Mouse (Mus musculus): ENCODE measurements around the gene Ubr1.
"Not testable (repeated sequence)": the region's sequence is repeated elsewhere in the genome, so short reads cannot be mapped to it uniquely, and the experiment has no call there.

Ubr1 gene

DNA sequence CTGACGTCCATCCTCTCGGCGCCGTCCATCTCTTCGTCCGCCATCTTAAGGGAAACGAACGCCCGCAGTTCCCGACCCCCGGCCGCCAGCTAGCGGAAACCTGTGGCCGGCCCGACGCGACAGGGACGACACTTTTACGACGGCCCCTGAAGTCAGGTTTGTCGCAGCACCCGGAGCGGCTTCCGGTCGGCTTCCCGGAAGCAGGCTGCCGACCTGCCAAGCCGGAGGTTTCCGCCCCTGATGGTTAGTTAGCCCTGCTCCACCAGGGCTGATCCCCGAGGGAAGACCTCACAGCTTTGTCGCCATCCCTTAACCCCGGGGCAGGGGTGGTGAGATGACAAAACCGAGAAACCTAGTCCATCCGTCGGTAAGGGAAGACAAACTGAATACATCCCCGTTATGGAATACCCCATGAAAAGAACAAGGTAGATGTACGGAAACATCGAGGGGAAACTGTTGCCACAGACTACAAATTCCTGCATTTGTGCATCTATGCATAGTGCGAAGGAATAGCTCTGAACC, at the start of gene Ubr1:
Gene Ubr1 (minus strand): TSS at position 157 of the 522 bp plus-strand sequence.
- in situ Hi-C loops (cut with MboI, MseI), result loop anchor here (10.0 kb wide), 1 partner anchor 566 kb away; the partner anchor contains the start of genes Ganc and Tmem87a

DNA sequence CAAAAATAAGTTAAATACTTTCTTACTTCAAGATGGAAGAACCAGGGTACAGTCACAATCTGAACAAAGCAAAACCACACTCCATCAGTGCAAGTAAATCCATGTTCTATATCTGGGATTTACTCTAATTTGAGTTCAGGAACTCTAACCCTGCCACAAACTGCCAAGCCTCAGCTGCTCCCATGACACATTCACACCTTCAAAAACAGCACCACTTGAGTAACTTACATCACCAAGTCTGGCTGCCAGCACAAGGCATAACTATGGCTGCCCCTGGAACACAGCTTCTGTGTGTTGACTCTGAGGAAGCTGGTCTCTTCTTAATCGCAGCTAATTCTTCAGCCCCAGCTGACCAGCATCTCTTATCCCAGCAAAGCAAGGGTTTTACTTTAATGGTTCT, 46.6 kb upstream of the Ubr1 start:
- in situ Hi-C loops (cut with MboI, MseI), result no loop called here

DNA sequence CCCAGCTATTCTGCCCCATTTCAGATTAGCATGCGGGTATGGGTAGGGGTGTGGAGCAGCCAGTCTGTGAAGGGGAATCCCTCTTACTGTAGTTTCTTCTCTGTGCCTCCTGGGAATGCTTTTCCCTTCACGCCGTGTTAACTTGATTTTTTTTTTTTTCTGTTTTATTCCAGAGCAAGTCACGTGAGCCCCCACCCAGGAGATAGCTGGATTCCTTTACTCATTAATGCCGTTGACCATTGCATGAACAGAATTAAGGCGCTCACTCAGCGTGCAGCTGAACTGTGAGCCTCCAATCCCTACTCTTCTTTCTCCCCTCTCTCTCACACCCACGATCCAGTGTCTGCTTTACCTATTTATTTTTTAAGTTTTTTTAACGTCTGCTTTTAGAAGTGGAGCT, 45.7 kb upstream of the Ubr1 start:
- in situ Hi-C loops (cut with MboI, MseI), result no loop called here

- in situ Hi-C loops (cut with MboI, MseI), result no loop called here
Measured at GRCm38 (mm10) chr2:121015507-121015906, 45.0 kb upstream of the Ubr1 start.

- in situ Hi-C loops (cut with MboI, MseI), result no loop called here
Measured at GRCm38 (mm10) chr2:121012676-121013075, 42.2 kb upstream of the Ubr1 start.

GRCm38 (mm10) chr2:121009071-121009677, 38.7 kb upstream of the Ubr1 start:
- in situ Hi-C loops (cut with MboI, MseI), result no loop called here

DNA sequence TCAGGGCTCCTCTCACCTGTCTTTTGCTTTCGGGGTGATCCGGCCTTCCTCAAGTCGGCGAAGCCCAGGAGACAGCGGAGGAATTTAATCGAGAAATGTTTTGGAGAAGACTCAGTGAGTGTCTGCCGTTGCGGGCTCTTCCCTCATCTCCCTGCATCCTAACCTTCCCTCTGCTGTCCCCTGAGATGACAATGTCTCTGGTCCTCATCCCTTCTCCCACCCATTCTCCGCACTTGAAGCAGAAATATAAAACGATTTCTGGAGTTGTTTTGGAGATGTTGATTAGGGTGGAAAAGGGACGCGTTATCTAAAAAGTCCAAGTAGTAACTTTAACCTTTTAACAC, 38.1 kb upstream of the Ubr1 start:
- in situ Hi-C loops (cut with MboI, MseI), result no loop called here

DNA sequence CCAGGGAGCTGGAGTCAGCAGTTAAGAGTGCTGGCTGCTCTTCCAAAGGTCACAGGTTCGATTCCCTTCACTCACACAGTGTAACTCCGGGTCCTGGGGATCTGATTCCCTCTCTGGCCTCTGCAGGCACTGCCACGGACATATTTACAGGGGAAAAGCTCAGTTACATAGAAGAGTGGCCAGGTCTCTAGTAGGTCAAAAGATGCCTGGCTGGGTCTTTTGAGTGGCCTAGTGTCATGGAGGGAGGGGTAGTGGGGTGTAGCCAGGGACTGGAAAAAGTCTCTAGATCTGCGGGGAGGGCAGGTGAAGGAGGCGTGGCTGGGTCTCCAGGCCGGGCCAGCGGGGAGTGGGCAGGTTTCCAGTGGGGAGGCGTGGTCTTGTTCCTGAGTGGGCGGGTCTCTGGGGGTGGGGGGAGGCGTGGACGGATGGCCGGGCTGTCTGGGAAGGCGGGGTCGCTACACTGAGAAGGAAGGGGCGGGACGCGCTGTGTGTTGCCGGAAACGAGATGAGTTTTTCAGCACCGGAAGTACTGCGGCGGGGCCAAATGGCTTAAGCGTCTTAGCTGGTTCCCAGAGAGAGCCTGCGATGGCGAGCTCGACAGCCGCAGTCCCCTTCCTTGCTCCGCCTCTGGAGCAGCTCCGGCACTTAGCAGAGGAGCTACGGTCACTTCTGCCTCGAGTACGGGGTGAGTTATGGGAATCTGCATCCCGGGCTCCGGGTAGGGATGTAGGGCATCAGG, 37.6 kb upstream of the Ubr1 start, which contains the start of gene Ccndbp1:
Gene Ccndbp1 (plus strand): TSS at position 479 of the 739 bp plus-strand sequence.
- in situ Hi-C loops (cut with MboI, MseI), result no loop called here

GRCm38 (mm10) chr2:121006986-121007385, 36.5 kb upstream of the Ubr1 start:
- in situ Hi-C loops (cut with MboI, MseI), result no loop called here

- in situ Hi-C loops (cut with MboI, MseI), result no loop called here
Measured at GRCm38 (mm10) chr2:121004018-121004811, 33.7 kb upstream of the Ubr1 start.

GRCm38 (mm10) chr2:121003586-121003985, 33.1 kb upstream of the Ubr1 start:
- in situ Hi-C loops (cut with MboI, MseI), result no loop called here

- in situ Hi-C loops (cut with MboI, MseI), result no loop called here
Measured at GRCm38 (mm10) chr2:120998863-120999262, 28.3 kb upstream of the Ubr1 start.

GRCm38 (mm10) chr2:120996607-120997006, 26.1 kb upstream of the Ubr1 start:
- in situ Hi-C loops (cut with MboI, MseI), result not testable (repeated sequence)

DNA sequence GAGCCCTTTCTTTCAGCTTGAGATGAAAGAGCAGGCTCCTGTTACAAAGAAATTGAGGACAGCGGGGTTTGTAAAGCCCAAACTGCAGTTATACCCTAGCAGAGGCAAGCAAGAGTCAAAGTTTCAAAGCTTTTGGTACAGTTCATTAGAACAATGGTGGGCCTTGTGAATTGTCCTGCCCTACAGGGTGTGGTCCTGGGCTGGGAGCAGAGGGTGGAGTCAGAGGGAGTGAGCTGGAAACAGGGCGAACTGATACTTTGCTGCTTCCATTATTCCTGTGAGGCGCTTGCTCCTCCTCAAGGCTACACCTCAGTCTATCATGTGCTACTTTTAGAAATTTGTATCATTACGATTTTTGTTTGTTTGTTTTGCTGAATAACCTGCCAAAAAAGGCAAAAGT, 20.7 kb upstream of the Ubr1 start:
- in situ Hi-C loops (cut with MboI, MseI), result no loop called here

DNA sequence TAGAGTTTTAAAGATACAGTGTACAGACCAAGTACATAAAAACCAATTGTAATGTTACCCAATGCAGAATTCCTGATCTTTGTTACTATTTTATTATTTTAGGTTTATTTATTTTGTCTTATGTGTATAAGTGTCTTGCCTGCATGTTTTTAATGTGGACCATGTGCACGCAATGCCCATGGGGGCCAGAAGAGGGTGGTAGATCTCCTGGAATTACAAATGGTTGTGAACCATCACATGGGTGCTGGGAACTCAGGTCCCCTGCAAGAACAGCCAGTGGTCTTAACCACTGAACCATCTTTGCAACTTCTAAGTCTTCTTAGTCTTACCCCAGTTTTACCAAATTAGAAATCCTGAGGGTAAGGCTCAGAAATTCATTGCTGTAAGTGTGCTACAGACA, 14.7 kb upstream of the Ubr1 start:
- in situ Hi-C loops (cut with MboI, MseI), result loop anchor here (10.0 kb wide), 1 partner anchor 450 kb away; no protein-coding TSS in a partner anchor

GRCm38 (mm10) chr2:120983611-120984010, 13.1 kb upstream of the Ubr1 start:
- in situ Hi-C loops (cut with MboI, MseI), result loop anchor here (10.0 kb wide), 1 partner anchor 451 kb away; no protein-coding TSS in a partner anchor

- in situ Hi-C loops (cut with MboI, MseI), result loop anchor here (10.0 kb wide), 1 partner anchor 454 kb away; no protein-coding TSS in a partner anchor
Measured at GRCm38 (mm10) chr2:120980861-120981260, 10.3 kb upstream of the Ubr1 start.

DNA sequence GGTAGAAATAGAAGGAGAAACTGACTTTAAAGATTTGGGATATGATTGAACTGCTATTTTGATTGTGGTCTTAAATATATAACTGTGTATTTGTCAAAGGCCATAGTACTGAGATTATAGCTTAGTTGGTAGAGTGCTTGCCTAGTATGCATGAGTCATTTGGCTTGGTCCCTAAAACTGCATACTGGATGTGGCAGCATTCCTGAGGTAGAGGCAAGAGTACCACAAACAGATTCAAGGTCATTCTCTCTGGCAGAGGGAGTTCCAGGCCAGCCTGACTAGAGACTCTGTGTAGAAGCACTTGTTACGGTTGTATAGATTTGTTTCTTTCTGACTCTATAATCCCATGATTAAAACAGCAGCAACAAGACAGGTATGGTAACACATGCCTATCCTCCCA, 9.3 kb upstream of the Ubr1 start:
- in situ Hi-C loops (cut with MboI, MseI), result loop anchor here (10.0 kb wide), 2 partner anchors 455 to 575 kb away; partner anchors contain the start of genes Ganc and Tmem87a

DNA sequence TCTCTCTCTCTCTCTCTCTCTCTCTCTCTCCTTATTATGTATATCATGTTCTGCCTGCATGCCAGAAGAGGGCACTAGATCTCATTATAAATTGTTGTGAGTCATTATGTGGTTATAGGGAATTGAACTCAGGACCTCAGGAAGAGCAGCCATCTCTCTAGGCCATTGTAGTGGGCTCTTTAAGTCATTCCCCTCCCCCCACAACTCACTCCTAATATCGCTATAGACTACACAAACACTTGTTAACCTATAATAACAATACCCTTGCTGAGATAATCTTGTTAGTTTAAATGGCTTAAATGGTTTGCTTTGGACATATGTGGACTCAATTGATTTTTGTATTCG, 8.2 kb upstream of the Ubr1 start:
- in situ Hi-C loops (cut with MboI, MseI), result loop anchor here (10.0 kb wide), 1 partner anchor 574 kb away; the partner anchor contains the start of genes Ganc and Tmem87a

- in situ Hi-C loops (cut with MboI, MseI), result loop anchor here (10.0 kb wide), 1 partner anchor 573 kb away; the partner anchor contains the start of genes Ganc and Tmem87a
Measured at GRCm38 (mm10) chr2:120977926-120978692, 7.6 kb upstream of the Ubr1 start.
